Mouse (Mus musculus) heart, postnatal 0 days (tissue): ENCODE results near the gene Lrp5. TPM values are rescaled to one million over a fixed set of nuclear protein-coding genes. Genes with fewer than 3 reads are reported as not detected.

Experiments used
- ATAC-seq: fragments of 200-750 bp; cut with Nextera tagmentation; 2 replicates; pipeline ENCODE4 v1.8.0; 2017; ENCODE audit warnings: low read depth, moderate number of reproducible peaks, moderate library complexity; ENCODE audit not compliant: insufficient read depth
- DNase-seq: peaks from one replicate; pipeline ENCODE4 v3.0.0-alpha.2; 2016; ENCODE audit warnings: low spot score
- H3K27ac ChIP-seq: fragments of 300-500 bp; sonication (generic); 2 replicates; pipeline ENCODE4 v1.5.1; 2014; ENCODE audit warnings: low read depth, mild to moderate bottlenecking
- H3K27me3 ChIP-seq: fragments of 300-500 bp; sonication (generic); 2 replicates; pipeline ENCODE4 v1.6.1; 2014; ENCODE audit warnings: low read length, mixed read lengths; ENCODE audit not compliant: control insufficient read depth, insufficient read depth
- H3K36me3 ChIP-seq: fragments of 300-500 bp; sonication (generic); replicated peaks from 2 replicates; pipeline ENCODE4 v1.6.1; 2014; ENCODE audit warnings: low read length, mixed read lengths; ENCODE audit not compliant: control insufficient read depth, insufficient read depth
- H3K4me1 ChIP-seq: fragments of 300-500 bp; sonication (generic); 2 replicates; pipeline ENCODE4 v1.6.1; 2014; ENCODE audit warnings: antibody characterized with exemption; ENCODE audit not compliant: control insufficient read depth, insufficient read depth
- H3K4me2 ChIP-seq: fragments of 300-500 bp; sonication (generic); 2 replicates; pipeline ENCODE4 v1.6.1; 2014; ENCODE audit warnings: low read depth, mild to moderate bottlenecking, low read length, moderate library complexity
- H3K4me3 ChIP-seq: fragments of 300-500 bp; sonication (generic); 2 replicates; pipeline ENCODE4 v1.5.1; 2014; ENCODE audit warnings: low read depth, low read length
- H3K9ac ChIP-seq: fragments of 300-500 bp; sonication (generic); replicated peaks from 2 replicates; pipeline ENCODE4 v1.6.1; 2014; ENCODE audit warnings: low read depth, low read length, mixed read lengths
- H3K9me3 ChIP-seq: fragments of 300-500 bp; sonication (generic); replicated peaks from 2 replicates; pipeline ENCODE4 v1.6.1; 2016; ENCODE audit warnings: low read length; ENCODE audit not compliant: control insufficient read depth
- CTCF ChIP-seq: IDR thresholded peaks from 2 replicates; pipeline ENCODE4 v1.5.1; 2016; ENCODE audit warnings: antibody characterized with exemption, control low read depth, low read depth
- EP300 ChIP-seq: IDR thresholded peaks from 2 replicates; pipeline ENCODE4 v1.6.1; 2016; ENCODE audit warnings: antibody characterized with exemption, low read depth
- WGBS: fragments of 180-500 bp; shearing (Covaris S2); extraction: QIAGEN DNeasy Blood & Tissue Kit; methylation state at CpG from one replicate; pipeline ENCODE4 v1.1.7; 2014; 5-methylcytosine and 5-hydroxymethylcytosine counted together
- polyA plus RNA-seq: library from polyadenylated mRNA; unstranded; fragments of >200 nt; fragmentation: Nextera tagmentation; extraction: Ambion mirVana; gene quantifications from 2 replicates; pipeline ENCODE4 v1.2.1, GENCODE M21; 2015
- total RNA-seq: library from RNA; depleted of rRNA; stranded (reverse); fragments of >200 nt; gene quantifications from 2 replicates; pipeline ENCODE4 v1.2.3, GENCODE M21; 2014; ENCODE audit warnings: low replicate concordance

Lrp5 gene
- total and polyA plus RNA-seq, 2 experiments from 2014 or later: 1.9 to 28.0 TPM

GRCm38 (mm10) chr19:3623824-3624223 is 62.5 kb downstream of the Lrp5 start:
- Histone ChIP-seq H3K27me3 (no peaks in the 10 kb centered on the region), H3K9me3 (peaks cover 5% of the 10 kb centered on the region; the same call in 1 of the 2 replicates), H3K4me2 (no peak overlapping the region), H3K4me3 (no peak overlapping the region), H3K9ac (no peak overlapping the region), H3K27ac (no peak overlapping the region), H3K4me1 (no peaks in the 10 kb centered on the region), H3K36me3 (peaks cover 57% of the 10 kb centered on the region)
- TF ChIP-seq CTCF (peak; percentile 62), EP300 (no peak)
- WGBS: 55% methylated on average over 5 of the region's 5 CpGs
- DNase-seq (no peak), ATAC-seq (peak; percentile 67)

DNA sequence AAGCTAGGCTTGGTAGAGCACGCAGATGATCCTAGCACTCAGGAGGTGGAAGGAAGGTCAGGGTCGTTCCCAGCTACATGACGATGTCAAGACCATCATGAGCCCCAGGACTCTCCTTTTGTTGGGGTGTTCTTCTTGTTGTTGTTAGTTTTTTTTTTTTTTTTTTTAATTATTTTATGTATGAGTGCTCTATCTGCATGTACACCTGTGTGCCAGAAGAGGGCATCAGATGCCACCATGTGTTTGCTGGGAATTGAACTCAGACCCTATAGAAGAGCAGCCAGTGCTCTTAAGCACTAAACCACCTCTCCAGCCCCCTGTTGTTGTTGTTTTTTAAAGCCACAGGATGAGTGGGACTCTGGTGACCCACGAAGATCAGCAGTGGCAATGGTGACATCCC is 63.1 kb downstream of the Lrp5 start:
- Histone ChIP-seq H3K4me2 (no peak overlapping the region), H3K36me3 (peaks cover 58% of the 10 kb centered on the region), H3K9ac (no peak overlapping the region), H3K27me3 (no peaks in the 10 kb centered on the region), H3K9me3 (peaks cover 5% of the 10 kb centered on the region; the same call in 1 of the 2 replicates), H3K4me1 (no peaks in the 10 kb centered on the region), H3K27ac (no peak overlapping the region), H3K4me3 (no peak overlapping the region)
- TF ChIP-seq CTCF (no peak), EP300 (no peak)
- WGBS: 93% methylated on average over 4 of the region's 4 CpGs
- DNase-seq: no peak
- no peak for ATAC-seq

DNA sequence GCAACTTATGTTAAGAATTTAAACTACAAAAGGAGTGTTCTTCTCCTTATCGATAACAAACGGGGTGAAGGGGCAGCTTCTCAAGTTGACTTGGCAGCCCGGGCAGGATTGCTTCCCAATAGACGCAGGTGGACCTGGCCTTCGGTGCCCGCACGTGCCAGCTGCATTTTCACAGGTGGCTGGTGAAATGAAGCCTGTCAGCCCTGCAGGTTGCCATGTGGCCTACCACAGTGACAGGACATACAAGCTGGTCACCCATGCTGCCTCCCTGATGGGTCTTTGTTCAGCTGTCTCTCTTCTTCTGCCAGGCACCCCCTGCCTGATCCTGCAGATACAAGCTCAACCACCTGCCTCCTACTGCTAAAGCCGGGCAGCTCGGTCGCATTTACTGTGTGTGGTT is 65.5 kb downstream of the Lrp5 start:
- Histone ChIP-seq H3K9me3 (peaks cover 5% of the 10 kb centered on the region; the same call in 1 of the 2 replicates), H3K36me3 (peaks cover 58% of the 10 kb centered on the region), H3K9ac (no peak overlapping the region), H3K27me3 (no peaks in the 10 kb centered on the region), H3K4me1 (no peaks in the 10 kb centered on the region), H3K27ac (no peak overlapping the region), H3K4me3 (no peak overlapping the region), H3K4me2 (no peak overlapping the region)
- ATAC-seq: no peak
- DNase-seq: no peak
- TF ChIP-seq CTCF (no peak), EP300 (no peak)
- 90% methylated on average over 10 of the region's 10 CpGs for WGBS

- Histone ChIP-seq H3K4me2 (no peak overlapping the region), H3K4me1 (no peaks in the 10 kb centered on the region), H3K4me3 (no peak overlapping the region), H3K9ac (no peak overlapping the region), H3K27me3 (no peaks in the 10 kb centered on the region), H3K27ac (no peak overlapping the region), H3K36me3 (peaks cover 73% of the 10 kb centered on the region), H3K9me3 (peaks cover 5% of the 10 kb centered on the region; the same call in 1 of the 2 replicates)
- DNase-seq: no peak
- TF ChIP-seq EP300 (no peak), CTCF (peak; percentile 17; the same call in 1 of the 2 replicates)
- ATAC-seq: no peak
- 88% methylated on average over 2 of the region's 2 CpGs for WGBS
Observed at GRCm38 (mm10) chr19:3619359-3619758, 67.0 kb downstream of the Lrp5 start.

DNA sequence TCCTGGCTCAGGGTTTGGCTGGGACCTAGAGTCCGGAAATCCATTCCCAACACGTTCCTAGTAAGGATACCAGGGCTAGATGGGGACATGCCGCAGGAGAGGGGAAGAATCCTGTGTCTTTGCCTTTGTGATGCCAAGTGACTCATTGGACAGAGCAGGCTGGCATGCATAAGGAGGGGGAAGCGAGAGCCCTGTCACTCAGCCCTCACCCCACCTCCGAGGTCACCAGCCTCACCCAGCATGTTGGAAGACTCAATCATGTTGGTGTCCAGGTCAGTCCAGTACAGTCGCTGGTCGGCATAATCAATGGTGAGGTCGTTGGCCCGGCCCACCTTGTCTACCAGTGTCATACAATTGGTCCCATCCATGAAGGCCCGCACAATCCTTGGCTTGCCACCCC is 72.4 kb downstream of the Lrp5 start:
- H3K4me2 ChIP-seq: no peak overlapping the region
- H3K9ac ChIP-seq: no peak overlapping the region
- TF ChIP-seq CTCF (no peak), EP300 (no peak)
- H3K36me3 ChIP-seq: peaks cover 54% of the 10 kb centered on the region
- no peak for ATAC-seq
- no peak for DNase-seq
- WGBS: 91% methylated on average over 10 of the region's 10 CpGs
- no peak overlapping the region for H3K27ac ChIP-seq
- no peaks in the 10 kb centered on the region for H3K4me1 ChIP-seq
- H3K27me3 ChIP-seq: no peaks in the 10 kb centered on the region
- H3K4me3 ChIP-seq: no peak overlapping the region
- H3K9me3 ChIP-seq: no peaks in the 10 kb centered on the region
